Mouse (Mus musculus): ENCODE measurements around the gene Sowahd.

The Sowahd gene

GRCm38 (mm10) chrX:37095106-37095768 is 46.6 kb downstream of the Sowahd start:
- DNase-seq = no peak

GRCm38 (mm10) chrX:37098681-37099080 is 50.0 kb downstream of the Sowahd start:
- no peak for DNase-seq
